Mouse (Mus musculus) cerebellum, postnatal 14 days (tissue): ENCODE measurements around the gene Ajuba.

Source experiments
- DNase-seq, 2 experiments: peaks; one replicate each; pipeline ENCODE4 v3.0.0; 2021; ENCODE audit warnings: mixed read lengths in 2 of 2

Ajuba gene

GRCm38 (mm10) chr14:54538580-54538979, 38.8 kb downstream of the Ajuba start:
- no peak for DNase-seq

DNA sequence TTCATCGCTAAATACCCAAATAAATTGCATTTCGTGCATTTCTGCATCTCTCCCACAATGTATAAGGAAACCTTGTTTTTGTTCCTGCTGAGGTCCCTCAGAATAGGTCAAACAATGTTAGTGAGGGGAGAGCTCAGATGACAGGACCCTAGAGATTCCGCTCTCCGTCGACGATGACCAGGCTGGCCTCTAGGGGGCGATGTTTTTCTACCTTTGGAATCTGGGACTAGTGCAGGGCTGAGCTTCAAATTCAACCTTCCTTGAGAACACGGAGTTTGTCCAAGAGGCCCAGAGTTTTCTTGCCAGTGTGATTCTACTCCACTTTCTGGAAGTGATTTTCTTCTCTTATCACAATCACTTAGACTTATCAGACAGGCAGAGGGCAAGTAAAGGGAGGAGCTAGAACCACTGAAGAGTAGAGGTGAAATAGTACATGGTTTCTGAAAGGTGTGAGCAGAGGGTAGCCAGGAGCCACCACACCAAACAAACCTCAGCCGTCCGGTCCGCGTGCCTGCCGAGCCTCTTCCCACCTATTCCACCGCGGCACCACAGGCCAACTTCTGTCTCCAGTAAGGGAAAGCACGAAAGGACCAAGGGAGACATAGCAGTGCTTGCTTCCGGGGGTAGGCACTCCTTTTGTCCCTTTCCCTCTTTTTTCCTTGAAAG, 48.8 kb downstream of the Ajuba start:
- peak; percentile 94 to 95 for DNase-seq

GRCm38 (mm10) chr14:54528007-54528393, 49.4 kb downstream of the Ajuba start:
- DNase-seq, result peak; percentile 27

- peak; percentile 80 to 85 for DNase-seq
Measured at GRCm38 (mm10) chr14:54527227-54528006, 49.9 kb downstream of the Ajuba start.

DNA sequence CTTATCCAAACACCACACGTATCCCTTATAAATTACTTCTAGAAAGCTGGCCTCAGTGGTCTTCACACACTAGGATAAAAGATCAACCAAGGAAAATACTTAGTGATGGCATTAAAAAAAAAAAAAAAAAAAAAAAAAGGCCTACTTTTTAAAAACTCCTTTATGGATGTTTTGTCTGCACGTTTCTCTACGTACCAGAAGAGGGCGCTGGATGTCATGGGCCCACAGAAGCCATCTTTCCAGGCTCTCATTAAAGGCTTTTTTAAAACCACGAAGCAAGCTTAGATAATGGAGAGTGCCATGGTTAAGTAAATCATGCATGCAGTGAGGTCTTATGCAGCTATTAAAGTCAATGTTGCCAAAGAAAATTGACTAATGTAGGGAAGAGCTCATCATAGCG, 53.8 kb downstream of the Ajuba start:
- DNase-seq, result no peak
